Mouse (Mus musculus) yolk sac, embryonic 10.5 days (tissue): Measurements from ENCODE around the gene Gm6685.
"Not testable (repeated sequence)": the region's sequence is repeated elsewhere in the genome, so short reads cannot be mapped to it uniquely, and the experiment has no call there.

Experiments used
- DNase-seq: peaks from one replicate; pipeline ENCODE4 v3.0.0-alpha.2; 2017; ENCODE audit warnings: low spot score

The Gm6685 gene

DNA sequence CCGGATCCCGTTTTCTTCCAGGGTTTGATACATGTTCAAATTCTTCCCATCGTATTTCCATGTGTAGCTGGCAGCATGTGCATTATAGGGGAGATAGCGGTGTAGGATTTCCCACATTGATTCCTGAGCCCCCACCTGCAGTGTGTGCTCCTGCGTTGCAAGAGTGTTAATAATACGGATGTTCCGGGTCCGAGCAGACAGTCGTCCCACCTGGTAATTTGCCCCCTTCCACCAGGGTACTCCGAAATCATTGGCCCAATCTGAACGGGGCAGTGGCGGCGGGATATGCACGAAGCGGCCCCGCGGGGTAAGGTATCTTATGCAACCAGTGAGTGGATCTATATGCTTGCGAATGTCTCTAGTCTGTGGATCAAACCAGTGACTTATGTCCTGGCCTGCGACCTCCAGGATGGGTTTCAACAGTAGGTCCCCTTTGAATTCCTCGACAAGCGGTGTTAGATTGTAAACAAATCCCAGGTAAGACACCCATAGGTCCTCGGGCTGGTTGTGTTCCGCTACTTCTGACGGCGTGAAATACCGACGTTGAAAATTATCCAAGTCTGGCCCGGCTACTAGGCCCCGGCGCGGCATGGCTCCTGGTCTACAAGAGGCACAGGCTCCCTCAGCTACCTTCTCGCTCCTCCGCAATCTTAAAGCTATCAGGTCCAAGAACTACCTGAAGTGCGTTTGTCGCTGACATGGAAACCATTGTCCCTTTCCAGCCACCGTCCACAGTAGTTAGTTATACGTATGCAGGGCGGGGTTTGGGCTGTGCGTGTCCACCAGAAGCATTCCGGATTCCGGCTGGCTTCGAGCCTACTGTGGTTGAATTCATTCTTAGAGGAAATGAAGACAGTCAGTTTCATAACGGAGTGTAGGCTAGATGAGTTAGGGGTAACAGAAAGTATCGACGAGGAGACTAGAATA, at the start of gene Gm6685:
Gene Gm6685, minus strand, starts transcription at position 644 of the 927 bp plus-strand sequence.
- peak; percentile 9 for DNase-seq

DNA sequence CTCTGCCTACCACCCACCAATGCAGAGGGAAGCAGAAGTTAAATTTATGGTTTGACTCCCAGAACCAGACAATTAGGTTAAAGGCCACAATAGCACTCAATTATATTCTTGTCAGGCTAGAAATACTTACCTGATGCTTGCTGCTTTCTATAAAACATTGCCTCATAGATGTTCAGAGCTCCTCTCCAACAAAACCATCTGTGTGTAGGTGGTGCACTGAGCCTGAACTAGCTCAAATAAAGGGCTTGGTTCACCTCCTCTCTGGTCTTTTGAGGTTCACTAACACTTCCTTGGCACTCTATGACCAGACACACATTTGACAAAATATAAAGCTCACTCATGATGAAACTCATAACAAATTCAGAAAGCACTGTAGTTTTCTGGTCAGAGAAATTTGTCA, 36.2 kb upstream of the Gm6685 start:
- DNase-seq = no peak

- DNase-seq = no peak
Observed at GRCm38 (mm10) chr11:28374636-28375035, 35.0 kb upstream of the Gm6685 start.

DNA sequence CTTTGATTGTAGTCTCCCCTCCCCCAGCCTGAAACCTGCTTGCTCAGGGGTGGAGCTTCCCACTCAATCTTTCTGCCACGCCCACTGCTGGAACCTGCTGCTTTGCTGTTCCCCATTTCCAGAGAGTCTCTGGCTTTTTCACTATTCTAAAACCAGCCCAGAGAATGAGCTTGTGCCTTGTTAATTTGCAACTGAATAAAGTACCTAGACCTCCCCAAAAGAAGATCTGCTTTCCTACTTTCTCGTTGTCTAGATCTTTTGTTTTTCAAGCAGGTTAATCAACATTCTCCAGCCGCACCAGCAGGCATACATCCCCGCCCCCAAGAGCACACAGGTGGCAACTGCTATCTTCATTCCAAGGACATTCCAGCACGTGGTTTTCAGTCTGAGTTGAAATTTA, 31.7 kb upstream of the Gm6685 start:
- DNase-seq = not testable (repeated sequence)

DNA sequence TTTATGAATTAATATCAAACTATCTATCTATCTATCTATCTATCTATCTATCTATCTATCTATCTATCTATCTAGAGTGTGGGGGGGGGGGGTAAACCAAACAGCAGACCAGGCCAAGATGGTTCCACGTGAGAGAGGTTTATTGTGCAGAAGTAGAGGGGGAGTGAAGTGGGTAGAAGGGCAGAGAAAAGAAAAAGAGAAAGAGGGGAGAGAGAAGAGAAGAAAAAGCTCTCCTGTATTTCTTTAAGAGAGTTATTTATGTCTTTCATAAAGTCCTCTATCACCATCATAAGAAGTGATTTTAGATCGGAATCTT, 26.2 kb upstream of the Gm6685 start:
- no peak for DNase-seq

- DNase-seq = peak; percentile 69
Observed at GRCm38 (mm10) chr11:28365209-28365928, 25.7 kb upstream of the Gm6685 start.

DNA sequence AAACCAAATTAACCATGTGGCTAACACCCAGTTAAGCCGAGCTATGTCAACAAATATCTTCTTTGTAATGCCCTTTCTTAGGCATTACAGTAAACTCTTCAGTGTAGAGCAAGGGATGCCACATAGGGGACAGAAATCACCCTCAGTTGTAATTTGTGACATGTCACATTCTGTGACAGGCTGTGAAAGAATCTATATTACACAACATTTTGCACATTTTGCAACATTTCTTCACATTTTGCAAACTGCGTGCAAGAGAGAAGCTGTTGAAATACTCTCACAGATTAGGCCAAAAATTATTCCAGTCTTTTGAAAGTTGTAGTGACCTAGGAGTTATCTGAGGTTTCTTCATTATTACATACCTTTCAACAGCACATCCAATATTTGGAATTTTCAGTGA, 3.8 kb upstream of the Gm6685 start:
- DNase-seq = no peak

GRCm38 (mm10) chr11:28341887-28342286, 2.2 kb upstream of the Gm6685 start:
- no peak for DNase-seq

DNA sequence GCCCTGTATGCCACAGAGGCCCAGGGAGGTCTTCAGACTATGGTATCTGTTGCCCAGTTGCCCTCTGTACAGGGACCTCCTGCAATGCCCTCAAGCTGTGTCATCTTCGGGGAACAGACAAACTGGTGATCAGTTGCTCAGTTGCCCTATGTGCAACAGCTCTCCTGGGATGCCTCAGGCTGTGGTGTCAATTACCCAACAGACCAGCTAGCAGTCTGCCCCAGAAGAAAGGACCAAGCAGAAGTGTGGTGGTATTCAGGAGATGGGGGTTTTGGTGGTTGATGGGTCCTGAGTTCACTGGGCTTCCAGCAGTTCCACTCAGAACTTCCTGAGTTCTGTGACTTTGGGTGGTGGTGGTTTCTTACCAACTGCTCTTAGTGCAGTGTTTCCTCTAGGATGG, 11.8 kb downstream of the Gm6685 start:
- DNase-seq = no peak

GRCm38 (mm10) chr11:28313396-28313795, 26.3 kb downstream of the Gm6685 start:
- no peak for DNase-seq

GRCm38 (mm10) chr11:28307723-28308122, 31.9 kb downstream of the Gm6685 start:
- no peak for DNase-seq

GRCm38 (mm10) chr11:28290440-28290839, 49.2 kb downstream of the Gm6685 start:
- no peak for DNase-seq
